Comparison of ENCODE assay signal across 26 mouse cellular contexts in the genomic region with DNA sequence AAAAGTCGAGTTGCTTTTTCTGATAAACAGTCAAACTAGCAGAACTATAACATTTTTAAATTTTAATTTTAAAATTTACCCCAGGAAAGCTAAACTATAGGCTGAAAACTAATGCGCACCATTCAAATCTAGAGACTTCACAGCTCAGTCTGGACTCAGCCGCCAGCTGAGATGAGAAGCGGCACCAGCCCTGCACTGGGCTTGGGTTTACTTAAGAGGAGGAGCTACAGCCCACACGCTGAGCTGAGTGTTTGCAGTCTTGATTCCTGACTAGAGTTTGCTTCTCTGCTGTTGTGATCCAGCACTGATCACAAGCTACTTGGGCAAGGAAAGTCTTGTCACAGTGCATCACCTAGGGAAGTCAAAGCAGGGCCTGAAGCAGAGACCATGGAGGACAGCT. TPM values are rescaled to one million over a fixed set of nuclear protein-coding genes. Genes with fewer than 3 reads are reported as not detected.
"Had no signal": no experiment of that assay in that cellular context is flagged by ENCODE, and none has a peak within 500 bp of the region (broad histone marks: within the 10 kb centered on the region; RNA-seq: fewer than 3 reads in every experiment).

No protein-coding gene starts in this region.

- H3K4me3 ChIP-seq: gastrocnemius, adult 2 months; heart, embryonic 10.5 days; heart, embryonic 12.5 days; hindbrain, embryonic 10.5 days; hindbrain, embryonic 12.5 days; kidney, embryonic 15.5 days; left cerebral cortex, adult 2 months; limb, embryonic 10.5 days; limb, embryonic 12.5 days; liver, embryonic 12.5 days had no signal

- H3K9me3 ChIP-seq: heart, embryonic 10.5 days; heart, embryonic 12.5 days; hindbrain, embryonic 10.5 days; hindbrain, embryonic 12.5 days; kidney, embryonic 15.5 days; limb, embryonic 10.5 days; limb, embryonic 12.5 days; liver, embryonic 12.5 days had no signal

- ATAC-seq: hindbrain, embryonic 16.5 days; intestine, embryonic 16.5 days; liver, embryonic 12.5 days had no signal

- H3K27me3 ChIP-seq: heart, embryonic 12.5 days; hindbrain, embryonic 12.5 days; kidney, embryonic 15.5 days; limb, embryonic 12.5 days; liver, embryonic 12.5 days had no signal

- H3K9ac ChIP-seq: heart, embryonic 12.5 days; hindbrain, embryonic 12.5 days; hindbrain, embryonic 14.5 days; kidney, embryonic 15.5 days; limb, embryonic 12.5 days; liver, embryonic 12.5 days had no signal

- DNase-seq: gastrocnemius, adult 2 months; gastrocnemius, postnatal 10 days; gastrocnemius, postnatal 25 days; heart, adult 18-20 months; heart, postnatal 10 days; heart, postnatal 4 days; kidney, adult 11 months; kidney, adult 2 months; kidney, adult 9 months; kidney, postnatal 14 days; kidney, postnatal 36 days; layer of hippocampus, adult 9-11 months; liver had no signal

- H3K27ac ChIP-seq: gastrocnemius, adult 2 months; heart, embryonic 10.5 days; hindbrain, embryonic 10.5 days; hindbrain, embryonic 12.5 days; hindbrain, embryonic 14.5 days; kidney, embryonic 15.5 days; kidney, postnatal 0 days; left cerebral cortex, adult 2 months; limb, embryonic 10.5 days; limb, embryonic 12.5 days; liver, embryonic 12.5 days had no signal

- H3K4me2 ChIP-seq: heart, embryonic 12.5 days; hindbrain, embryonic 12.5 days; hindbrain, embryonic 14.5 days; kidney, embryonic 15.5 days; limb, embryonic 12.5 days; liver, embryonic 12.5 days had no signal

RNA-seq across cellular contexts. Expression of a gene that starts 36.7 kb away (rescaled TPM):
- total RNA-seq: gastrocnemius, adult 2 months had no signal
